ENCODE assay signal across 13 mouse cellular contexts in genomic region chr3:130962151-130962633, GRCm38 (mm10).
DNase-seq lines count a peak whose midpoint lies in the region; ATAC-seq lines count a peak whose summit lies in the region.
"Had no signal": no experiment of that assay in that cellular context is flagged by ENCODE, and none has a peak within 500 bp of the region (broad histone marks: within the 10 kb centered on the region; RNA-seq: fewer than 3 reads in every experiment).

No protein-coding gene starts in this region.

- no peak for ATAC-seq in embryonic facial prominence, embryonic 12.5 days (ENCODE audit: insufficient number of reproducible peaks, insufficient read depth, low FRiP score, low TSS enrichment)
- peak; percentile 19; the same call in 1 of the 2 replicates for ATAC-seq in hindbrain, embryonic 13.5 days (ENCODE audit: low FRiP score)
- ATAC-seq: intestine, embryonic 16.5 days had no signal

- no peaks in the 10 kb centered on the region for H3K9me3 ChIP-seq in embryonic facial prominence, embryonic 12.5 days
- no peaks in the 10 kb centered on the region for H3K9me3 ChIP-seq in hindbrain, embryonic 13.5 days
- H3K9me3 ChIP-seq: limb, embryonic 12.5 days had no signal

- WGBS in embryonic facial prominence, embryonic 12.5 days, result 13% methylated on average over 14 of the region's 14 CpGs
- WGBS in hindbrain, embryonic 13.5 days, result 13% methylated on average over 14 of the region's 14 CpGs

- no peak overlapping the region for H3K4me3 ChIP-seq in embryonic facial prominence, embryonic 12.5 days
- no peak overlapping the region for H3K4me3 ChIP-seq in hindbrain, embryonic 13.5 days
- H3K4me3 ChIP-seq: layer of hippocampus, adult 2 months; limb, embryonic 12.5 days had no signal

- no peak overlapping the region for H3K27ac ChIP-seq in embryonic facial prominence, embryonic 12.5 days
- H3K27ac ChIP-seq in hindbrain, embryonic 13.5 days, result peak overlapping the region; percentile 61
- H3K27ac ChIP-seq: layer of hippocampus, adult 2 months; limb, embryonic 12.5 days had no signal

- peak; percentile 74 for DNase-seq in embryo, embryonic 10.5 days (ENCODE audit: low spot score)
- DNase-seq in neural tube, embryonic 10.5 days (ENCODE audit: extremely low spot score, low spot score), result peak; percentile 24
- DNase-seq in kidney, adult 9 months, result no peak
- DNase-seq in left cerebral cortex, adult 11 months (ENCODE audit: low spot score), result no peak
- DNase-seq in cerebellum, adult 11 months, result no peak
- DNase-seq: gastrocnemius, postnatal 14 days; lung, postnatal 10 days; spleen, adult 18-20 months had no signal

- peak overlapping the region; percentile 20; the same call in 1 of the 2 replicates for H3K4me2 ChIP-seq in embryonic facial prominence, embryonic 12.5 days (replicated peaks)
- H3K4me2 ChIP-seq in hindbrain, embryonic 13.5 days, result peak overlapping the region; percentile 28
- H3K4me2 ChIP-seq: limb, embryonic 12.5 days had no signal

- H3K27me3 ChIP-seq in embryonic facial prominence, embryonic 12.5 days, result 0 out of 2 replicates have a peak, but pooled peaks cover 4% of the 10 kb centered on the region
- H3K27me3 ChIP-seq in hindbrain, embryonic 13.5 days, result no peaks in the 10 kb centered on the region

- H3K4me1 ChIP-seq in embryonic facial prominence, embryonic 12.5 days, result peaks cover 19% of the 10 kb centered on the region
- peaks cover 27% of the 10 kb centered on the region for H3K4me1 ChIP-seq in hindbrain, embryonic 13.5 days (replicated peaks)

- no peaks in the 10 kb centered on the region for H3K36me3 ChIP-seq in embryonic facial prominence, embryonic 12.5 days
- no peaks in the 10 kb centered on the region for H3K36me3 ChIP-seq in hindbrain, embryonic 13.5 days
- H3K36me3 ChIP-seq: limb, embryonic 12.5 days had no signal

- no peak overlapping the region for H3K9ac ChIP-seq in embryonic facial prominence, embryonic 12.5 days
- H3K9ac ChIP-seq in hindbrain, embryonic 13.5 days, result peak overlapping the region; percentile 21
- H3K9ac ChIP-seq: limb, embryonic 12.5 days had no signal

Comparison
In these comparisons a context has a peak if more than half of its experiments do, and no peak if none do; other contexts are left out.
1. DNase-seq: peak in embryo, embryonic 10.5 days (single experiment) and neural tube, embryonic 10.5 days (single experiment); none in kidney, adult 9 months (single experiment), left cerebral cortex, adult 11 months (single experiment) and cerebellum, adult 11 months (single experiment).